Mouse (Mus musculus) R1 (cell line): ENCODE measurements around the gene Neo1.

Experiments used
- DNase-seq: peaks from one replicate; pipeline ENCODE4 v3.0.0-alpha.2; 2018; ENCODE audit warnings: low read depth, low spot score

Gene Neo1

GRCm38 (mm10) chr9:58863826-58864225 lies 172.4 kb downstream of the Neo1 start:
- DNase-seq: peak; percentile 51

GRCm38 (mm10) chr9:58859080-58859635 lies 177.1 kb downstream of the Neo1 start:
- DNase-seq: peak; percentile 67

GRCm38 (mm10) chr9:58854931-58855330 lies 181.3 kb downstream of the Neo1 start:
- no peak for DNase-seq

GRCm38 (mm10) chr9:58849576-58850315 lies 186.5 kb downstream of the Neo1 start:
- DNase-seq: no peak

- no peak for DNase-seq
Observed at GRCm38 (mm10) chr9:58847676-58848075, 188.6 kb downstream of the Neo1 start.

- DNase-seq: no peak
Observed at GRCm38 (mm10) chr9:58847008-58847407, 189.2 kb downstream of the Neo1 start.

- no peak for DNase-seq
Observed at GRCm38 (mm10) chr9:58844597-58844996, 191.6 kb downstream of the Neo1 start.

- peak; percentile 67 for DNase-seq
Observed at GRCm38 (mm10) chr9:58841655-58842054, 194.6 kb downstream of the Neo1 start.

GRCm38 (mm10) chr9:58838504-58838903 lies 197.7 kb downstream of the Neo1 start:
- DNase-seq: no peak

- no peak for DNase-seq
Observed at GRCm38 (mm10) chr9:58837174-58837573, 199.1 kb downstream of the Neo1 start.

- DNase-seq: no peak
Observed at GRCm38 (mm10) chr9:58832939-58833338, 203.3 kb downstream of the Neo1 start.

GRCm38 (mm10) chr9:58829627-58830026 lies 206.6 kb downstream of the Neo1 start:
- DNase-seq: no peak
